Mouse (Mus musculus) MEL (cell line): ENCODE measurements at regions not wholly inside any gene's neighbourhood (a gene's known extent, or its start where the extent isn't known, plus 50 kb on each side); places are given as distances from the start of the nearest gene placed in this dataset.

Experiments
- CTCF ChIP-seq, 3 experiments: IDR thresholded peaks in 2 of 3; conservative IDR thresholded peaks in 1 of 3; 2 replicates each; pipeline ENCODE4 v1.5.1; 2011 to 2012; ENCODE audit warnings: low read length in 3 of 3, low read depth in 2 of 3, mild to moderate bottlenecking in 2 of 3, improper control_type of control experiment in 1 of 3, inconsistent platforms in 1 of 3, mixed read lengths in 1 of 3, moderate library complexity in 1 of 3; ENCODE audit not compliant: control insufficient read depth in 1 of 3, insufficient read depth in 1 of 3, poor library complexity in 1 of 3, severe bottlenecking in 1 of 3
- E2F4 ChIP-seq: IDR thresholded peaks from 2 replicates; pipeline ENCODE4 v1.6.1; 2011; ENCODE audit warnings: low read depth, low read length, improper control_type of control experiment, borderline replicate concordance
- EP300 ChIP-seq, 2 experiments: IDR thresholded peaks; 2 replicates each; pipeline ENCODE4 v1.6.1; 2011; ENCODE audit warnings: improper control_type of control experiment in 2 of 2, low read length in 2 of 2, low read depth in 1 of 2, mild to moderate bottlenecking in 1 of 2
- ETS1 ChIP-seq: IDR thresholded peaks from 2 replicates; pipeline ENCODE4 v1.6.1; 2012; ENCODE audit warnings: low read depth, mild to moderate bottlenecking, inconsistent platforms, low read length, improper control_type of control experiment, moderate library complexity
- HCFC1 ChIP-seq: IDR thresholded peaks from 2 replicates; pipeline ENCODE4 v1.6.1; 2012; ENCODE audit warnings: low read depth, mild to moderate bottlenecking, inconsistent platforms, low read length, improper control_type of control experiment, moderate library complexity
- KAT2A ChIP-seq: conservative IDR thresholded peaks from 2 replicates; pipeline ENCODE4 v1.6.1; 2012; ENCODE audit warnings: low read depth, low read length, improper control_type of control experiment, inconsistent platforms
- MAZ ChIP-seq: IDR thresholded peaks from 2 replicates; pipeline ENCODE4 v1.6.1; 2012; ENCODE audit warnings: low read depth, mild to moderate bottlenecking, inconsistent platforms, low read length, improper control_type of control experiment
- MEF2A ChIP-seq: IDR thresholded peaks from 2 replicates; pipeline ENCODE4 v1.6.1; 2014; ENCODE audit warnings: low read depth, mild to moderate bottlenecking, inconsistent platforms, low read length, improper control_type of control experiment; ENCODE audit not compliant: poor library complexity, insufficient replicate concordance, severe bottlenecking; ENCODE audit errors: extremely low read depth
- POLR2A ChIP-seq, 2 experiments: IDR thresholded peaks; 2 replicates each; pipeline ENCODE4 v1.6.1; 2011 to 2012; ENCODE audit warnings: low read length in 2 of 2, mild to moderate bottlenecking in 2 of 2, control low read depth in 1 of 2, improper control_type of control experiment in 1 of 2, low read depth in 1 of 2, moderate library complexity in 1 of 2; ENCODE audit not compliant: control insufficient read depth in 1 of 2, insufficient read depth in 1 of 2, poor library complexity in 1 of 2
- SMC3 ChIP-seq: IDR thresholded peaks from 2 replicates; pipeline ENCODE4 v1.6.1; 2011; ENCODE audit warnings: low read depth, low read length, improper control_type of control experiment
- TAL1 ChIP-seq: IDR thresholded peaks from 2 replicates; pipeline ENCODE4 v1.6.1; 2012; ENCODE audit warnings: mild to moderate bottlenecking, inconsistent platforms, low read length, moderate library complexity, mixed read lengths
- ZKSCAN1 ChIP-seq: IDR thresholded peaks from 2 replicates; pipeline ENCODE4 v1.6.1; 2012; ENCODE audit warnings: low read depth, mild to moderate bottlenecking, inconsistent platforms, low read length, improper control_type of control experiment, moderate library complexity
- ZMIZ1 ChIP-seq: IDR thresholded peaks from 2 replicates; pipeline ENCODE4 v1.6.1; 2012; ENCODE audit warnings: low read depth, mild to moderate bottlenecking, inconsistent platforms, low read length, improper control_type of control experiment, moderate library complexity

GRCm38 (mm10) chr9:33662978-33663377 is 822.7 kb upstream of the Kirrel3 start:
- TF ChIP-seq MEF2A, result no peak
- no peak for TF ChIP-seq CTCF (IDR thresholded peaks at IDR 0.05 in 2 of 3, conservative IDR thresholded peaks at IDR 0.05 in 1 of 3; ENCODE audit: control insufficient read depth in 1 of 3, insufficient read depth in 1 of 3, low read depth in 2 of 3, low read length in 3 of 3, poor library complexity in 1 of 3, severe bottlenecking in 1 of 3)
- no peak for TF ChIP-seq POLR2A (IDR thresholded peaks at IDR 0.05; ENCODE audit: control insufficient read depth in 1 of 2, insufficient read depth in 1 of 2, low read depth in 1 of 2, low read length in 2 of 2, poor library complexity in 1 of 2)
- TF ChIP-seq HCFC1, result no peak
- no peak for TF ChIP-seq E2F4
- TF ChIP-seq EP300 (IDR thresholded peaks at IDR 0.05; ENCODE audit: low read depth in 1 of 2, low read length in 2 of 2), result no peak
- TF ChIP-seq ZKSCAN1, result no peak
- no peak for TF ChIP-seq KAT2A
- TF ChIP-seq TAL1, result no peak
- no peak for TF ChIP-seq SMC3
- no peak for TF ChIP-seq MAZ
- TF ChIP-seq ZMIZ1, result no peak
- TF ChIP-seq ETS1, result no peak
